Mouse (Mus musculus) lung, postnatal 0 days (tissue): ENCODE results near the gene Skil. TPM values are rescaled to one million over a fixed set of nuclear protein-coding genes. Genes with fewer than 3 reads are reported as not detected.

ENCODE experiments used
- ATAC-seq: fragments of 200-750 bp; cut with Nextera tagmentation; 2 replicates; pipeline ENCODE4 v1.8.0; 2017; ENCODE audit warnings: moderate library complexity
- DNase-seq: peaks from one replicate; pipeline ENCODE4 v3.0.0-alpha.2; 2016; ENCODE audit warnings: low spot score
- H3K27ac ChIP-seq: fragments of 300-500 bp; sonication (generic); 2 replicates; pipeline ENCODE4 v1.5.1; 2014; ENCODE audit warnings: antibody characterized with exemption, mild to moderate bottlenecking, low read length, mixed read lengths
- H3K27me3 ChIP-seq: fragments of 300-500 bp; sonication (generic); replicated peaks from 2 replicates; pipeline ENCODE4 v1.6.1; 2014; ENCODE audit warnings: low read length, mixed read lengths; ENCODE audit not compliant: insufficient read depth
- H3K36me3 ChIP-seq: fragments of 300-500 bp; sonication (generic); 2 replicates; pipeline ENCODE4 v1.6.1; 2014; ENCODE audit warnings: low read length, mixed read lengths; ENCODE audit not compliant: insufficient read depth
- H3K4me1 ChIP-seq: fragments of 300-500 bp; sonication (generic); 2 replicates; pipeline ENCODE4 v1.6.1; 2014; ENCODE audit warnings: antibody characterized with exemption, low read depth, low read length, mixed read lengths; ENCODE audit not compliant: insufficient read depth
- H3K4me2 ChIP-seq: fragments of 300-500 bp; sonication (generic); replicated peaks from 2 replicates; pipeline ENCODE4 v1.6.1; 2014; ENCODE audit warnings: low read depth, mild to moderate bottlenecking, low read length, moderate library complexity, mixed read lengths
- H3K4me3 ChIP-seq: fragments of 300-500 bp; sonication (generic); 2 replicates; pipeline ENCODE4 v1.5.1; 2014; ENCODE audit warnings: low read depth, low read length
- H3K9ac ChIP-seq: fragments of 300-500 bp; sonication (generic); replicated peaks from 2 replicates; pipeline ENCODE4 v1.6.1; 2014; ENCODE audit warnings: low read depth, mild to moderate bottlenecking
- H3K9me3 ChIP-seq: fragments of 300-500 bp; sonication (generic); 2 replicates; pipeline ENCODE4 v1.6.1; 2016; ENCODE audit warnings: low read length, mixed read lengths
- CTCF ChIP-seq: IDR thresholded peaks from 2 replicates; pipeline ENCODE4 v1.5.1; 2016; ENCODE audit warnings: antibody characterized with exemption, mild to moderate bottlenecking
- EP300 ChIP-seq: IDR thresholded peaks from 2 replicates; pipeline ENCODE4 v1.6.1; 2016; ENCODE audit warnings: antibody characterized with exemption, mild to moderate bottlenecking, control low read depth
- WGBS: fragments of 180-500 bp; shearing (Covaris S2); extraction: QIAGEN DNeasy Blood & Tissue Kit; methylation state at CpG from one replicate; pipeline ENCODE4 v1.1.7; 2014; 5-methylcytosine and 5-hydroxymethylcytosine counted together
- polyA plus RNA-seq: library from polyadenylated mRNA; unstranded; fragments of >200 nt; fragmentation: Nextera tagmentation; extraction: Ambion mirVana; gene quantifications from 2 replicates; pipeline ENCODE4 v1.2.1, GENCODE M21; 2015

Gene Skil
- polyA plus RNA-seq, 1 experiment from 2014 or later, result 24.8 TPM

DNA sequence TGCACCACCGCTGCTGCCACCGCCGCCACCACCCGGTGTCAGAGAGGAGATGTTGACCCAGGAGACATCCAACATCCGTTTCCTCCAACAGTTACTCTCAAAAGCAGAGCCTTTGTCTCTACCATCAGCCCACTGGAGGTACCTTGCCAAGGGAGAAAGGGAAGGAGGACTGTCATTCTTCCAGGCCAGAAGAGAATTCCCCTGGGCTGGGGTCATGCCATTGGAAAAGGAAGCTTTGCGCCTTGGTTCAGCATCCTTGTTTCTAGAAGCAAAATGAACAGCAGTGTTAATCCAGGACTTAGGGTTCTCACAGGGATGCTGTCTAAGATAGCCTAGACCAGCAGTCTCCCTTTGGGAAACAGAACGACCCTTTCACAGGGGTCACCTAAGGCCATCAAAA is 32.5 kb upstream of the Skil start:
- Histone ChIP-seq H3K27me3 (no peaks in the 10 kb centered on the region), H3K4me3 (no peak overlapping the region), H3K36me3 (no peaks in the 10 kb centered on the region), H3K9ac (no peak overlapping the region), H3K4me2 (no peak overlapping the region), H3K4me1 (0 out of 2 replicates have a peak, but pooled peaks cover 2% of the 10 kb centered on the region), H3K9me3 (no peaks in the 10 kb centered on the region), H3K27ac (no peak overlapping the region)
- DNase-seq (no peak), ATAC-seq (no peak)
- no peak for TF ChIP-seq CTCF
- TF ChIP-seq EP300, result no peak
- 74% methylated on average over 7 of the region's 7 CpGs for WGBS

DNA sequence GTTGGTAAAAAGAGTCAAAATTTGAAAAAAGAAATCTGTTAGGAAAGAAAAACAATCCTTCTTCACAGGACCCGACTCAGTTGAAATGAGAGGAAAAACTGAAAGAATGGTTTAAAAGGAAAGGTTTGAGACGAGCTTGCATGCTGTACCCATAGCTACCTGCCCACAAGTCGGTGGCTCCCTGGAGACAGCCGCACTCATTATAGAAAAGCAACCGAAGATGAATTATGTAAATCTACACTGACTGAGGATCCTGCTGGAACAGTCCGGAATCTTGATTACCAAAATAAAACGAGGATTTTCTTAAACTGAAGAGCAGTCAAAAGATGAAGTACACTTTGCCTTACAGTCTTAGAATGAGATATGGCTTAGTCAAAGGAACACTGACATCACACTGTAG is 26.4 kb upstream of the Skil start:
- TF ChIP-seq EP300 (no peak), CTCF (no peak)
- no peaks in the 10 kb centered on the region for H3K4me1 ChIP-seq
- no peak for DNase-seq
- H3K9ac ChIP-seq, result no peak overlapping the region
- H3K27ac ChIP-seq, result no peak overlapping the region
- no peak overlapping the region for H3K4me3 ChIP-seq
- no peaks in the 10 kb centered on the region for H3K36me3 ChIP-seq
- WGBS, result 77% methylated on average over 7 of the region's 7 CpGs
- H3K27me3 ChIP-seq, result no peaks in the 10 kb centered on the region
- no peaks in the 10 kb centered on the region for H3K9me3 ChIP-seq
- H3K4me2 ChIP-seq, result no peak overlapping the region
- no peak for ATAC-seq

DNA sequence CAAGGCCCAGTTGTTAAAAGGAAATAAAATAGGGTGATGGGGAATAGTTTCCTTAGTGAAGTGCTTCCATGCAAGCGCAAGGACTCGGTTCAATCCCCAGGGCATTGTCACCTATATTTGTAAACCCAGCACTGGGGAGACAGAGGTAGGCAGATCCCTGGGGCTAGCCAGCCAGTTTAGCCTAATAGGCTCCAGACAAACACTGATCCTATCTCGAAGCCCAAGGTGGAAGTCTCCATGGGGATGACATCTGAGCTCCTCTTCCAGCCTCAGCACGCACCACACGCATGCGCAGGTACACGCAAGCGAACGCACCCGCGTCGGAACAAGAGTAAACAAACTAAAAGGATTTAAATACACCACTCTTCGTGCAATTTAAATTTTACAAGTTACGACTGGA is 23.1 kb upstream of the Skil start:
- H3K4me2 ChIP-seq, result no peak overlapping the region
- DNase-seq, result no peak
- H3K4me3 ChIP-seq, result no peak overlapping the region
- no peak for ATAC-seq
- TF ChIP-seq CTCF, result no peak
- no peak for TF ChIP-seq EP300
- H3K27ac ChIP-seq, result no peak overlapping the region
- no peaks in the 10 kb centered on the region for H3K4me1 ChIP-seq
- no peaks in the 10 kb centered on the region for H3K9me3 ChIP-seq
- H3K36me3 ChIP-seq, result no peaks in the 10 kb centered on the region
- H3K27me3 ChIP-seq, result no peaks in the 10 kb centered on the region
- WGBS, result 87% methylated on average over 14 of the region's 14 CpGs
- H3K9ac ChIP-seq, result no peak overlapping the region

DNA sequence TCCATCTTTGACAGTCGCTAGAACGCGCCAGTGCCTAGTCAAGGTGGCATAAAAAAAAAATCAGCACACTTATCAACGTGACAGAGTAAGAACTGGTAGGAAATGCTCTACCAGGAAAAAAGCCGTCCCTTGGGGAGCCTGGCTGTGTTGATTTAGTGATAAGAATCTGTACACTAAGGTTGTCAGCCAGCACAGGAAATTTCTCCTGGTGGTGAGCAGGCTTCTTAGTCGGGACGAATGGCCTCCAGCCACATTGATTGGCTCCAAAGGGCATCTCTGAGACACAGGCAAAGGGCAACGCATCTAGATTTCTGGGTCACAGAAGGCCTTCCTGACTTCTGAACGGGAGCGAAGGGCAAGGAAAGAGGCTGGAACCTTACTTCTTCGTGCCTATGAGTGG is 19.1 kb upstream of the Skil start:
- ATAC-seq, result peak; percentile 65
- no peaks in the 10 kb centered on the region for H3K4me1 ChIP-seq
- H3K4me3 ChIP-seq, result no peak overlapping the region
- H3K27ac ChIP-seq, result no peak overlapping the region
- no peaks in the 10 kb centered on the region for H3K9me3 ChIP-seq
- peak; percentile 71 for DNase-seq
- H3K36me3 ChIP-seq, result no peaks in the 10 kb centered on the region
- H3K27me3 ChIP-seq, result no peaks in the 10 kb centered on the region
- 25% methylated on average over 11 of the region's 11 CpGs for WGBS
- 0 out of 2 replicates have a peak overlapping the region, but pooled peaks have one; percentile 29 for H3K4me2 ChIP-seq
- H3K9ac ChIP-seq, result no peak overlapping the region
- TF ChIP-seq EP300 (0 out of 2 replicates have a peak, but pooled peaks have one; percentile 28), CTCF (peak; percentile 38; the same call in 1 of the 2 replicates)

DNA sequence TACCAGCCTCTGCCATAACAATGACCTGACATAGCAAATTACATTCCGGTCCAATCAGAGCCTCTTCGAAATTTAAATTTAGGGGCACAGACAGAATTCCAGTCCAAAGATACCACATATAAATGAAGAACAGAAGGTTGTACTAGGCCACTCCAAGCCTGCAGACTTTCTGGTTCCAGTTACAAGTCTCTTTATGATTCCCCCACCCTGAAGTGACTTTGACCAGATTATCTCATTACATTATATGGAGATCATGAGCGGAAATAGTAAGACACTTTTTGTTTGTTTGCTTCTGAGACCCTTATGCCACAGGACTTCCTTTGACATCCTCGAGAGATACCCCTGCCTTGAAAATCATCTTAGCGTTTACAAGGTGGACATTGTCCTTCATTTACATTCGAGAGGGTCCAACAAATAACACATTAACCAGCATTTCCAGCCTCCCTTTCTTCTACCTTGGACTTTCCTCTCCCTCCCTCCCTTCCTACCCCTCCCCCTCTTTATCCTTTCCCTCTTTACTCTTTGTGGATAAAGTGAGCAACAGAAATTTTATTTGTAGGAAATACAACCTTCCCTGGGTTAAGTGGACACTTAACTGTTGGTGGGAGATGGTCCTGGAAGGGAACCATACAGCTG is 17.7 kb upstream of the Skil start:
- no peaks in the 10 kb centered on the region for H3K9me3 ChIP-seq
- no peaks in the 10 kb centered on the region for H3K36me3 ChIP-seq
- no peak for ATAC-seq
- H3K4me3 ChIP-seq, result no peak overlapping the region
- no peak overlapping the region for H3K27ac ChIP-seq
- no peak for DNase-seq
- WGBS, result 87% methylated on average over 6 of the region's 6 CpGs
- no peaks in the 10 kb centered on the region for H3K27me3 ChIP-seq
- TF ChIP-seq EP300, result no peak
- no peak for TF ChIP-seq CTCF
- no peaks in the 10 kb centered on the region for H3K4me1 ChIP-seq
- H3K4me2 ChIP-seq, result no peak overlapping the region
- no peak overlapping the region for H3K9ac ChIP-seq

DNA sequence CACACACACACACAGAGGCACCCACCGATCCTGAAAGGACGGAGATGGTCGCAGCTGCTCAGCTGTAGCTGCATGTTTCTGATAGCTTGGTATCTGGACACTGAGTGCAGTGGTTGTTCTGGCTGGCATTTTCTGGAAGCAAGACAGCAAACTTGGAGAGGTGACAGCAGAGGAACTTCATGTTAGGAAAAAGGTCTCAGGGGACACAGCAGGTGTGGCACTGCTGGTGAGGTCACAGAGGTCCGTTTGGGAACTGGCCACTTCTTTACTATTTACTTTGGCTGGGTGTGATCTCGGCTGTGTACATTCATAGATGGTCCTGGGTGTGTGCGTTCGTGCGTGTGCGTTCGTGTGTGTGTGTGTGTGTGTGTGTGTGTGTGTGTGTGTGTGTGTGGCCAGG is 15.4 kb upstream of the Skil start:
- H3K27me3 ChIP-seq, result no peaks in the 10 kb centered on the region
- no peak for TF ChIP-seq CTCF
- TF ChIP-seq EP300, result no peak
- peaks cover 9% of the 10 kb centered on the region for H3K4me1 ChIP-seq
- 59% methylated on average over 10 of the region's 10 CpGs for WGBS
- no peak overlapping the region for H3K4me3 ChIP-seq
- DNase-seq (peak; percentile 64), ATAC-seq (peak; percentile 80)
- no peak overlapping the region for H3K4me2 ChIP-seq
- H3K9ac ChIP-seq, result no peak overlapping the region
- H3K27ac ChIP-seq, result no peak overlapping the region
- H3K9me3 ChIP-seq, result no peaks in the 10 kb centered on the region
- no peaks in the 10 kb centered on the region for H3K36me3 ChIP-seq
